Mouse (Mus musculus) B cell, adult 62 days (primary cell): ENCODE results near the gene Spry2. TPM values are rescaled to one million over a fixed set of nuclear protein-coding genes. Genes with fewer than 3 reads are reported as not detected.

Experiments used
- total RNA-seq: library from RNA; stranded (reverse); gene quantifications from 4 replicates; pipeline ENCODE4 v1.2.4, GENCODE M21; 2023

Gene Spry2
- total RNA-seq, result 2.9 to 3.9 TPM (median 3.6 TPM) in 4 replicates

GRCm38 (mm10) chr14:105896791-105897568, at the start of gene Spry2:
Gene Spry2, minus strand, starts transcription at chr14:105896819.

Other genes starting within 250 kb of the Spry2 start
- gene Trim52, start 209.4 kb upstream of the Spry2 start, total RNA-seq, result not detected in 4 replicates